Comparison of ENCODE assay signal across 10 mouse cellular contexts in the genomic region with DNA sequence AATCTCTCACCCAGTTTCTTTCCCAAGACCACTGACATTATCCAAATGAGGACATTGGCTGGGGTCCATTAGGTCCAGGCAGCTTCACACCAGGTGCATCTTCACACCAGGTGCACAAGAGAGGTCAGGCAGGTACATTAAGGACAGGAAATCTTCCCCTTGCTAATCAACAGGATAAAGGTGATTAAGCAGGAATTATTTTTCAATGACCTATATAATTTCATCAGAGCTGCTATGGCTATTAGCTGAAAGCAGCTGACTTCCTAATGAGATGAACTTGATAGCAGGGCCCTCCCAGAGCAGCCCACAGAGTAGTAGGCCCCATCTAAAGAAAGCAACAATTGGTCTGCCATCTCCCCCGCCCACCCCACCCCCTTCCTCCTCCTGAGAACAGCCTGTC. TPM values are rescaled to one million over a fixed set of nuclear protein-coding genes. Genes with fewer than 3 reads are reported as not detected.
DNase-seq lines count a peak whose midpoint lies in the region; ATAC-seq and TF ChIP-seq lines count a peak whose summit lies in the region.
"Had no signal": no experiment of that assay in that cellular context is flagged by ENCODE, and none has a peak within 500 bp of the region (broad histone marks: within the 10 kb centered on the region; RNA-seq: fewer than 3 reads in every experiment).

No protein-coding gene starts in this region.

- no peak for TF ChIP-seq EP300 in heart, postnatal 0 days (IDR thresholded peaks at IDR 0.05; ENCODE audit: low read depth)

- no peak overlapping the region for H3K27ac ChIP-seq in heart, postnatal 0 days (ENCODE audit: low read depth)
- H3K27ac ChIP-seq in heart, embryonic 10.5 days: no peak overlapping the region
- H3K27ac ChIP-seq in lung, embryonic 16.5 days (ENCODE audit: low read length): no peak overlapping the region
- H3K27ac ChIP-seq in limb, embryonic 13.5 days: no peak overlapping the region
- no peak overlapping the region for H3K27ac ChIP-seq in stomach, embryonic 16.5 days (ENCODE audit: low read length)
- H3K27ac ChIP-seq: hindbrain, embryonic 13.5 days had no signal

- 57% methylated on average over 1 of the region's 1 CpGs for WGBS in heart, postnatal 0 days
- 55% methylated on average over 1 of the region's 1 CpGs for WGBS in heart, embryonic 10.5 days
- 56% methylated on average over 1 of the region's 1 CpGs for WGBS in lung, embryonic 16.5 days
- 52% methylated on average over 1 of the region's 1 CpGs for WGBS in limb, embryonic 13.5 days
- 56% methylated on average over 1 of the region's 1 CpGs for WGBS in stomach, embryonic 16.5 days

- H3K4me2 ChIP-seq in heart, postnatal 0 days (ENCODE audit: low read depth, low read length): peak overlapping the region; percentile 73
- H3K4me2 ChIP-seq in lung, embryonic 16.5 days (ENCODE audit: low read depth, low read length): peak overlapping the region; percentile 82; the same call in 1 of the 2 replicates
- H3K4me2 ChIP-seq in limb, embryonic 13.5 days (replicated peaks): peak overlapping the region; percentile 86
- H3K4me2 ChIP-seq in stomach, embryonic 16.5 days (ENCODE audit: low read depth, low read length): peak overlapping the region; percentile 66

- TF ChIP-seq CTCF in heart, postnatal 0 days (IDR thresholded peaks at IDR 0.05; ENCODE audit: low read depth): no peak

- peak overlapping the region; percentile 77; the same call in 1 of the 2 replicates for H3K9ac ChIP-seq in heart, postnatal 0 days (replicated peaks; ENCODE audit: low read depth, low read length)
- H3K9ac ChIP-seq in lung, embryonic 16.5 days (ENCODE audit: low read length): no peak overlapping the region
- H3K9ac ChIP-seq in limb, embryonic 13.5 days: no peak overlapping the region
- H3K9ac ChIP-seq in stomach, embryonic 16.5 days (ENCODE audit: low read length): 0 out of 2 replicates have a peak overlapping the region, but pooled peaks have one; percentile 70

- peak overlapping the region; percentile 65 for H3K4me3 ChIP-seq in heart, postnatal 0 days (ENCODE audit: low read depth, low read length)
- H3K4me3 ChIP-seq in heart, embryonic 10.5 days: no peak overlapping the region
- H3K4me3 ChIP-seq in lung, embryonic 16.5 days (ENCODE audit: low read length): no peak overlapping the region
- H3K4me3 ChIP-seq in limb, embryonic 13.5 days: 0 out of 2 replicates have a peak overlapping the region, but pooled peaks have one; percentile 61
- peak overlapping the region; percentile 55 for H3K4me3 ChIP-seq in stomach, embryonic 16.5 days (replicated peaks; ENCODE audit: low read length)

- DNase-seq in heart, postnatal 0 days (ENCODE audit: low spot score): no peak
- no peak for DNase-seq in heart, embryonic 10.5 days (ENCODE audit: low spot score)
- no peak for DNase-seq in lung, postnatal 14 days
- DNase-seq: cerebellum, postnatal 36 days had no signal

- peaks cover 15% of the 10 kb centered on the region; the same call in 1 of the 2 replicates for H3K4me1 ChIP-seq in heart, postnatal 0 days (ENCODE audit: control insufficient read depth, insufficient read depth)
- H3K4me1 ChIP-seq in heart, embryonic 10.5 days: peaks cover 15% of the 10 kb centered on the region
- peaks cover 7% of the 10 kb centered on the region for H3K4me1 ChIP-seq in lung, embryonic 16.5 days (replicated peaks; ENCODE audit: control insufficient read depth, insufficient read depth, low read length)
- H3K4me1 ChIP-seq in limb, embryonic 13.5 days: peaks cover 17% of the 10 kb centered on the region
- peaks cover 8% of the 10 kb centered on the region; the same call in 1 of the 2 replicates for H3K4me1 ChIP-seq in stomach, embryonic 16.5 days (ENCODE audit: control insufficient read depth, insufficient read depth, low read length)

- no peaks in the 10 kb centered on the region for H3K36me3 ChIP-seq in heart, postnatal 0 days (replicated peaks; ENCODE audit: control insufficient read depth, insufficient read depth, low read length)
- H3K36me3 ChIP-seq in heart, embryonic 10.5 days: no peaks in the 10 kb centered on the region
- no peaks in the 10 kb centered on the region for H3K36me3 ChIP-seq in lung, embryonic 16.5 days (ENCODE audit: control insufficient read depth, insufficient read depth, low read length)
- H3K36me3 ChIP-seq in limb, embryonic 13.5 days: no peaks in the 10 kb centered on the region
- no peaks in the 10 kb centered on the region for H3K36me3 ChIP-seq in stomach, embryonic 16.5 days (ENCODE audit: control insufficient read depth, insufficient read depth, low read length)
- H3K36me3 ChIP-seq: hindbrain, embryonic 13.5 days had no signal

- no peaks in the 10 kb centered on the region for H3K27me3 ChIP-seq in heart, postnatal 0 days (ENCODE audit: control insufficient read depth, insufficient read depth, low read length)
- H3K27me3 ChIP-seq in heart, embryonic 10.5 days (ENCODE audit: insufficient read depth, poor library complexity, severe bottlenecking): peaks cover 16% of the 10 kb centered on the region
- H3K27me3 ChIP-seq in lung, embryonic 16.5 days (ENCODE audit: control insufficient read depth, insufficient read depth, low read depth, low read length): peaks cover 2% of the 10 kb centered on the region; the same call in 1 of the 2 replicates
- H3K27me3 ChIP-seq in limb, embryonic 13.5 days: peaks cover 12% of the 10 kb centered on the region; the same call in 1 of the 2 replicates
- no peaks in the 10 kb centered on the region for H3K27me3 ChIP-seq in stomach, embryonic 16.5 days (ENCODE audit: control insufficient read depth, insufficient read depth, low read length)

- no peak for ATAC-seq in heart, postnatal 0 days (ENCODE audit: insufficient read depth, low read depth)
- ATAC-seq in lung, embryonic 16.5 days (ENCODE audit: low read depth): no peak
- no peak for ATAC-seq in limb, embryonic 13.5 days (ENCODE audit: low FRiP score, low read depth)
- no peak for ATAC-seq in stomach, embryonic 16.5 days (ENCODE audit: insufficient read depth, low FRiP score)
- ATAC-seq in monocyte, adult 5-6 weeks (replicated peaks; ENCODE audit: insufficient number of reproducible peaks, low FRiP score, low TSS enrichment, poor library complexity, severe bottlenecking): no peak

- no peaks in the 10 kb centered on the region for H3K9me3 ChIP-seq in heart, postnatal 0 days (replicated peaks; ENCODE audit: control insufficient read depth, low read length)
- no peaks in the 10 kb centered on the region for H3K9me3 ChIP-seq in heart, embryonic 10.5 days
- H3K9me3 ChIP-seq in lung, embryonic 16.5 days (ENCODE audit: control insufficient read depth, low read length): no peaks in the 10 kb centered on the region
- H3K9me3 ChIP-seq in limb, embryonic 13.5 days: no peaks in the 10 kb centered on the region
- H3K9me3 ChIP-seq in stomach, embryonic 16.5 days (replicated peaks; ENCODE audit: control insufficient read depth, low read length): no peaks in the 10 kb centered on the region
- H3K9me3 ChIP-seq: hindbrain, embryonic 13.5 days had no signal

RNA-seq across cellular contexts. Expression of a gene that starts 1.4 kb away (rescaled TPM):
- 3.9 and 5.3 TPM in 2 replicates for total RNA-seq in heart, postnatal 0 days (2014; rRNA removed; ENCODE audit: low replicate concordance)
- polyA plus RNA-seq in heart, postnatal 0 days (2015; fragmentation: Nextera tagmentation; extraction: Ambion mirVana): 3.0 and 3.6 TPM in 2 replicates
- polyA plus RNA-seq in heart, embryonic 10.5 days (2016; fragmentation: Nextera tagmentation; extraction: Ambion mirVana): 0.72 and 0.78 TPM in 2 replicates
- 2.0 and 2.5 TPM in 2 replicates for polyA plus RNA-seq in lung, embryonic 16.5 days (2015; fragmentation: Nextera tagmentation; extraction: Ambion mirVana)
- polyA plus RNA-seq in limb, embryonic 13.5 days (2015; fragmentation: Nextera tagmentation; extraction: Ambion mirVana): 1.7 TPM in 2 replicates
- 3.8 and 4.8 TPM in 2 replicates for polyA plus RNA-seq in stomach, embryonic 16.5 days (2015; fragmentation: Nextera tagmentation; extraction: Ambion mirVana)
- total RNA-seq in monocyte, adult 5-6 weeks (2017): 0.43 TPM in 1 of 3 replicates, not detected in the others

RNA-seq across cellular contexts. Expression of a gene that starts 1.4 kb away (rescaled TPM):
- total RNA-seq in heart, postnatal 0 days (2014; rRNA removed; ENCODE audit: low replicate concordance): 33.4 and 72.1 TPM in 2 replicates
- 20.8 and 21.7 TPM in 2 replicates for polyA plus RNA-seq in heart, postnatal 0 days (2015; fragmentation: Nextera tagmentation; extraction: Ambion mirVana)
- 2.7 and 3.0 TPM in 2 replicates for polyA plus RNA-seq in heart, embryonic 10.5 days (2016; fragmentation: Nextera tagmentation; extraction: Ambion mirVana)
- 4.6 and 8.0 TPM in 2 replicates for polyA plus RNA-seq in lung, embryonic 16.5 days (2015; fragmentation: Nextera tagmentation; extraction: Ambion mirVana)
- polyA plus RNA-seq in limb, embryonic 13.5 days (2015; fragmentation: Nextera tagmentation; extraction: Ambion mirVana): 4.4 and 6.1 TPM in 2 replicates
- 11.4 and 13.0 TPM in 2 replicates for polyA plus RNA-seq in stomach, embryonic 16.5 days (2015; fragmentation: Nextera tagmentation; extraction: Ambion mirVana)
- 0.97 TPM in 1 of 3 replicates, not detected in the others for total RNA-seq in monocyte, adult 5-6 weeks (2017)
- polyA plus RNA-seq: erythroblast, embryonic 14.5 days had no signal

Comparison
In these comparisons a context has a peak if more than half of its experiments do, and no peak if none do; other contexts are left out.
1. H3K4me3 ChIP-seq: peak in heart, postnatal 0 days (single experiment), limb, embryonic 13.5 days (single experiment) and stomach, embryonic 16.5 days (single experiment); none in heart, embryonic 10.5 days (single experiment) and lung, embryonic 16.5 days (single experiment).
2. H3K9ac ChIP-seq: peak in heart, postnatal 0 days (single experiment) and stomach, embryonic 16.5 days (single experiment); none in lung, embryonic 16.5 days (single experiment) and limb, embryonic 13.5 days (single experiment).
3. Peak in every context shown above with its lines, with median percentiles within 50 percentile points of each other: H3K4me2 ChIP-seq.